Mouse (Mus musculus) stomach, postnatal 0 days (tissue): ENCODE results near the gene Ralgds. TPM values are rescaled to one million over a fixed set of nuclear protein-coding genes. Genes with fewer than 3 reads are reported as not detected.

Experiments
- ATAC-seq: fragments of 200-750 bp; cut with Nextera tagmentation; 2 replicates; pipeline ENCODE4 v1.8.0; 2017; ENCODE audit not compliant: low FRiP score, low TSS enrichment
- DNase-seq: peaks from one replicate; pipeline ENCODE4 v3.0.0-alpha.2; 2016; ENCODE audit warnings: low spot score
- H3K27ac ChIP-seq: fragments of 300-500 bp; sonication (generic); replicated peaks from 2 replicates; pipeline ENCODE4 v1.5.1; 2014; ENCODE audit warnings: mild to moderate bottlenecking, control low read depth
- H3K27me3 ChIP-seq: fragments of 300-500 bp; sonication (generic); 2 replicates; pipeline ENCODE4 v1.6.1; 2014; ENCODE audit warnings: low read length; ENCODE audit not compliant: control insufficient read depth, insufficient read depth
- H3K36me3 ChIP-seq: fragments of 300-500 bp; sonication (generic); 2 replicates; pipeline ENCODE4 v1.6.1; 2014; ENCODE audit warnings: low read length, mixed read lengths; ENCODE audit not compliant: control insufficient read depth, insufficient read depth
- H3K4me1 ChIP-seq: fragments of 300-500 bp; sonication (generic); replicated peaks from 2 replicates; pipeline ENCODE4 v1.6.1; 2014; ENCODE audit warnings: antibody characterized with exemption; ENCODE audit not compliant: control insufficient read depth, insufficient read depth
- H3K4me2 ChIP-seq: fragments of 300-500 bp; sonication (generic); replicated peaks from 2 replicates; pipeline ENCODE4 v1.6.1; 2014; ENCODE audit warnings: low read depth, mild to moderate bottlenecking, control low read depth, moderate library complexity
- H3K4me3 ChIP-seq: fragments of 300-500 bp; sonication (generic); 2 replicates; pipeline ENCODE4 v1.5.1; 2014; ENCODE audit warnings: low read depth, low read length, control low read depth
- H3K9ac ChIP-seq: fragments of 300-500 bp; sonication (generic); 2 replicates; pipeline ENCODE4 v1.6.1; 2014; ENCODE audit warnings: mild to moderate bottlenecking, low read length, control low read depth, mixed read lengths
- H3K9me3 ChIP-seq: fragments of 300-500 bp; sonication (generic); 2 replicates; pipeline ENCODE4 v1.6.1; 2016; ENCODE audit warnings: low read length; ENCODE audit not compliant: control insufficient read depth
- CTCF ChIP-seq: IDR thresholded peaks from 2 replicates; pipeline ENCODE4 v1.5.1; 2016; ENCODE audit warnings: antibody characterized with exemption, low read depth, mild to moderate bottlenecking, moderate library complexity
- EP300 ChIP-seq: optimal IDR thresholded peaks from 2 replicates; pipeline ENCODE3; 2016; ENCODE audit warnings: antibody characterized with exemption
- WGBS: fragments of 180-500 bp; shearing (Covaris S2); extraction: QIAGEN DNeasy Blood & Tissue Kit; methylation state at CpG from one replicate; pipeline ENCODE4 v1.1.7; 2014; 5-methylcytosine and 5-hydroxymethylcytosine counted together
- polyA plus RNA-seq: library from polyadenylated mRNA; unstranded; fragments of >200 nt; fragmentation: Nextera tagmentation; extraction: Ambion mirVana; gene quantifications from 2 replicates; pipeline ENCODE4 v1.2.1, GENCODE M21; 2015

Gene Ralgds
- polyA plus RNA-seq, 1 experiment from 2014 or later, result 23.9 TPM

GRCm38 (mm10) chr2:28496671-28497070 is 16.3 kb upstream of the Ralgds start, which contains the start of gene Gbgt1:
Gbgt1 (plus strand) TSS chr2:28496891.
- WGBS, result 60% methylated on average over 5 of the region's 5 CpGs
- peak; percentile 31 for DNase-seq

GRCm38 (mm10) chr2:28497561-28497960 is 15.4 kb upstream of the Ralgds start:
- Histone ChIP-seq H3K4me2 (peak overlapping the region; percentile 43), H3K9me3 (no peaks in the 10 kb centered on the region), H3K36me3 (no peaks in the 10 kb centered on the region), H3K27me3 (no peaks in the 10 kb centered on the region), H3K4me3 (no peak overlapping the region), H3K9ac (no peak overlapping the region), H3K27ac (no peak overlapping the region), H3K4me1 (peaks cover 3% of the 10 kb centered on the region; the same call in 1 of the 2 replicates)
- no peak for TF ChIP-seq EP300
- TF ChIP-seq CTCF, result no peak
- ATAC-seq (no peak), DNase-seq (no peak)
- 81% methylated on average over 5 of the region's 5 CpGs for WGBS

More at GRCm38 (mm10) chr2:28496671-28497070, 16.3 kb upstream of the Ralgds start, which contains the start of gene Gbgt1:
- no peaks in the 10 kb centered on the region for H3K27me3 ChIP-seq
- no peaks in the 10 kb centered on the region for H3K9me3 ChIP-seq
- H3K27ac ChIP-seq, result peak within 1 kb of the TSS; percentile 67
- peak within 1 kb of the TSS; percentile 43 for H3K4me2 ChIP-seq
- H3K36me3 ChIP-seq, result no peaks in the 10 kb centered on the region
- peak within 1 kb of the TSS; percentile 20; the same call in 1 of the 2 replicates for H3K4me3 ChIP-seq
- ATAC-seq, result peak; percentile 59
- no peak for TF ChIP-seq CTCF
- TF ChIP-seq EP300, result no peak
- H3K4me1 ChIP-seq, result peaks cover 3% of the 10 kb centered on the region; the same call in 1 of the 2 replicates
- H3K9ac ChIP-seq, result peak within 1 kb of the TSS; percentile 23

GRCm38 (mm10) chr2:28498431-28498830 is 14.5 kb upstream of the Ralgds start:
- WGBS, result 75% methylated on average over 4 of the region's 4 CpGs
- DNase-seq, result no peak
- Histone ChIP-seq H3K36me3 (0 out of 2 replicates have a peak, but pooled peaks cover 2% of the 10 kb centered on the region), H3K4me1 (peaks cover 3% of the 10 kb centered on the region; the same call in 1 of the 2 replicates), H3K9ac (no peak overlapping the region), H3K9me3 (no peaks in the 10 kb centered on the region), H3K27me3 (no peaks in the 10 kb centered on the region), H3K4me2 (no peak overlapping the region), H3K4me3 (no peak overlapping the region), H3K27ac (no peak overlapping the region)
- ATAC-seq, result no peak
- TF ChIP-seq CTCF (no peak), EP300 (no peak)

- Histone ChIP-seq H3K27me3 (no peaks in the 10 kb centered on the region), H3K27ac (no peak overlapping the region), H3K4me1 (no peaks in the 10 kb centered on the region; the same call in 1 of the 2 replicates), H3K9me3 (no peaks in the 10 kb centered on the region), H3K36me3 (0 out of 2 replicates have a peak, but pooled peaks cover 2% of the 10 kb centered on the region), H3K4me2 (no peak overlapping the region), H3K4me3 (no peak overlapping the region), H3K9ac (no peak overlapping the region)
- DNase-seq, result no peak
- no peak for ATAC-seq
- WGBS, result 75% methylated on average over 10 of the region's 10 CpGs
- TF ChIP-seq CTCF, result no peak
Observed at GRCm38 (mm10) chr2:28502987-28503386, 9.9 kb upstream of the Ralgds start.

GRCm38 (mm10) chr2:28504676-28505075 is 8.2 kb upstream of the Ralgds start:
- no peak for DNase-seq
- 87% methylated on average over 13 of the region's 13 CpGs for WGBS
- H3K27me3 ChIP-seq, result no peaks in the 10 kb centered on the region

GRCm38 (mm10) chr2:28505795-28506194 is 7.1 kb upstream of the Ralgds start, which contains the start of gene Gm10134:
Gm10134 (plus strand) TSS chr2:28506095.
- DNase-seq (no peak), ATAC-seq (no peak)
- no peaks in the 10 kb centered on the region for H3K4me1 ChIP-seq
- H3K9me3 ChIP-seq, result no peaks in the 10 kb centered on the region
- 69% methylated on average over 3 of the region's 3 CpGs for WGBS
- 0 out of 2 replicates have a peak, but pooled peaks cover 2% of the 10 kb centered on the region for H3K36me3 ChIP-seq
- H3K27ac ChIP-seq, result no peak within 1 kb of the TSS
- no peak within 1 kb of the TSS for H3K4me3 ChIP-seq
- H3K9ac ChIP-seq, result no peak within 1 kb of the TSS
- H3K27me3 ChIP-seq, result no peaks in the 10 kb centered on the region
- no peak for TF ChIP-seq EP300
- TF ChIP-seq CTCF, result no peak
- H3K4me2 ChIP-seq, result no peak within 1 kb of the TSS

More at GRCm38 (mm10) chr2:28504676-28505075, 8.2 kb upstream of the Ralgds start:
- TF ChIP-seq EP300 (no peak), CTCF (no peak)
- no peak overlapping the region for H3K27ac ChIP-seq
- H3K9me3 ChIP-seq, result no peaks in the 10 kb centered on the region
- H3K36me3 ChIP-seq, result 0 out of 2 replicates have a peak, but pooled peaks cover 2% of the 10 kb centered on the region
- no peak overlapping the region for H3K4me2 ChIP-seq
- no peak overlapping the region for H3K9ac ChIP-seq
- ATAC-seq, result no peak
- H3K4me1 ChIP-seq, result no peaks in the 10 kb centered on the region
- H3K4me3 ChIP-seq, result no peak overlapping the region
